Mouse (Mus musculus): ENCODE measurements around the gene Acsf3. TPM values are rescaled to one million over a fixed set of nuclear protein-coding genes. Genes with fewer than 3 reads are reported as not detected.
A peak's percentile ranks its signal among the peaks of the same experiment; 100 is the strongest.

The Acsf3 gene
- total RNA-seq, 2 experiments from 2014 or later, result 20.5 to 22.8 TPM

- DNase-seq (ENCODE audit: low spot score in 2 of 2), result no peak
- intact Hi-C loops (cut with DNase I), result loop anchor here (5.0 kb wide), 1 partner anchor 366 kb away; no protein-coding TSS in a partner anchor
Observed at GRCm38 (mm10) chr8:122836199-122836598, 60.9 kb downstream of the Acsf3 start.

GRCm38 (mm10) chr8:122836696-122837095, 61.4 kb downstream of the Acsf3 start:
- intact Hi-C loops (cut with DNase I), result loop anchor here (5.0 kb wide), 1 partner anchor 366 kb away; no protein-coding TSS in a partner anchor
- DNase-seq (ENCODE audit: low spot score in 2 of 2), result no peak

GRCm38 (mm10) chr8:122844161-122844560, 68.9 kb downstream of the Acsf3 start:
- DNase-seq (ENCODE audit: low spot score in 2 of 2), result no peak
- intact Hi-C loops (cut with DNase I), result no loop called here

- intact Hi-C loops (cut with DNase I), result no loop called here
Observed at GRCm38 (mm10) chr8:122845662-122846061, 70.4 kb downstream of the Acsf3 start.

GRCm38 (mm10) chr8:122847829-122848561, 72.7 kb downstream of the Acsf3 start, which contains the start of gene Cdh15:
Cdh15 (plus strand) TSS chr8:122847966.
- peak in 1 of 2 experiments; percentile 33 for DNase-seq (ENCODE audit: low spot score in 2 of 2)
- intact Hi-C loops (cut with DNase I), result no loop called here

More at GRCm38 (mm10) chr8:122845662-122846061, 70.4 kb downstream of the Acsf3 start:
- DNase-seq (ENCODE audit: low spot score in 2 of 2), result no peak

GRCm38 (mm10) chr8:122849152-122849910, 74.0 kb downstream of the Acsf3 start:
- intact Hi-C loops (cut with DNase I), result no loop called here

GRCm38 (mm10) chr8:122850641-122851240, 75.5 kb downstream of the Acsf3 start:
- no peak for DNase-seq (ENCODE audit: low spot score in 2 of 2)
- intact Hi-C loops (cut with DNase I), result no loop called here

More at GRCm38 (mm10) chr8:122849152-122849910, 74.0 kb downstream of the Acsf3 start:
- DNase-seq (ENCODE audit: low spot score in 2 of 2), result no peak

- intact Hi-C loops (cut with DNase I), result no loop called here
- DNase-seq (ENCODE audit: low spot score in 2 of 2), result no peak
Observed at GRCm38 (mm10) chr8:122851692-122852545, 76.6 kb downstream of the Acsf3 start.

- no peak for DNase-seq (ENCODE audit: low spot score in 2 of 2)
- intact Hi-C loops (cut with DNase I), result no loop called here
Observed at GRCm38 (mm10) chr8:122852546-122852905, 77.2 kb downstream of the Acsf3 start.

- intact Hi-C loops (cut with DNase I), result no loop called here
- DNase-seq (ENCODE audit: low spot score in 2 of 2), result no peak
Observed at GRCm38 (mm10) chr8:122853340-122853771, 78.1 kb downstream of the Acsf3 start.

GRCm38 (mm10) chr8:122854388-122854787, 79.1 kb downstream of the Acsf3 start:
- DNase-seq (ENCODE audit: low spot score in 2 of 2), result no peak
- intact Hi-C loops (cut with DNase I), result no loop called here

GRCm38 (mm10) chr8:122855123-122855522, 79.8 kb downstream of the Acsf3 start:
- intact Hi-C loops (cut with DNase I), result no loop called here
- DNase-seq (ENCODE audit: low spot score in 2 of 2), result no peak

- DNase-seq (ENCODE audit: low spot score in 2 of 2), result no peak
- intact Hi-C loops (cut with DNase I), result no loop called here
Observed at GRCm38 (mm10) chr8:122856288-122856687, 81.0 kb downstream of the Acsf3 start.

GRCm38 (mm10) chr8:122859843-122860242, 84.6 kb downstream of the Acsf3 start:
- intact Hi-C loops (cut with DNase I), result no loop called here
- no peak for DNase-seq (ENCODE audit: low spot score in 2 of 2)

GRCm38 (mm10) chr8:122864719-122865129, 89.4 kb downstream of the Acsf3 start:
- DNase-seq (ENCODE audit: low spot score in 2 of 2), result no peak
- intact Hi-C loops (cut with DNase I), result no loop called here

- no peak for DNase-seq (ENCODE audit: low spot score in 2 of 2)
- intact Hi-C loops (cut with DNase I), result no loop called here
Observed at GRCm38 (mm10) chr8:122865441-122865840, 90.2 kb downstream of the Acsf3 start.

- intact Hi-C loops (cut with DNase I), result no loop called here
- DNase-seq (ENCODE audit: low spot score in 2 of 2), result no peak
Observed at GRCm38 (mm10) chr8:122866231-122866630, 90.9 kb downstream of the Acsf3 start.

All from left cerebral cortex, postnatal 25 days (tissue).